Mouse (Mus musculus): ENCODE measurements around the gene Arhgef9. TPM values are rescaled to one million over a fixed set of nuclear protein-coding genes. Genes with fewer than 3 reads are reported as not detected.

Arhgef9 gene
- 13.3 TPM for polyA plus RNA-seq (2014; fragmentation: Illumina TruSeq; extraction: RNeasy Lipid Tissue Mini Kit (QIAGEN cat#74804); ENCODE audit: low read depth, low replicate concordance)

DNA sequence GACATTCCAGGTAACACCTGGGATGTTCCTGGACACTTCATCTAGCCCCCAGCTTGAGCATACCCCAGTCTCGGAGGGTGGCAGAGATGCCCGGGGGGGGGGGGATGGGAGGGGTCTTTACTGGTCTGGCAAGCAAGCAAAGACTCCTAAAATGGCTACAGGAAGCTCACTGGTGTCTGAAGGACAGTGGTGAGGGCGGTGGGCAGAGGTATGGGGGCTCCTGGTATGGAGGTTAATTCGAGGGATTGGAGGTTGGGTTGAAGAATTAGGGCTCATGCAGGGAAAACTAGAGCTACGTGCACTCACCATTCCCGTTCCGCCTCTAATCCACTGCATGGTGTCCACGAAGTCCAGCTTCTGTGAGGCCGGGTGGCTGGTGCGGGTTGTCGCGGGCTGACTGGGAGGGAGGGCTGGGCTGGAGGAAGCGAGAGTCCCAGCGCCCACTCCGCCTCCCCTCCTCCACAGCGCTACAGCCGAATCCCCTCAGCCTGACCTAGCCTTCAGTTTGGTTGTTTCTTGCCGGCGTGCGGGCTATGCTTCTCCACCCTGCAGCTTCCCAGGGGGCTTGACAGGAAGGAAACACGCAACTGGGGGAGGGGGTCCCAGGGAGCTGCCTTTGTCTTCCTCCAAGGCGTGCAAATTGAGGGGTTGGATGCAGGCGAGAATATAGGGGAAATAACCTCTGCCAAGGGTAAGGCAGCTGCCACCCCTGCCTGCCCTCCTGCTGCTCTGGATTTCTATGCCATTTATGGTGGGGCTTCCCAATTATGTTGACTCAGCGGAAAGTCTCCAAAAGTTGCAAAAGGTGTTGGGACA is at the start of gene Arhgef9:
TSS of gene Arhgef9 (minus strand) at position 753 of the 816 bp plus-strand sequence.

DNA sequence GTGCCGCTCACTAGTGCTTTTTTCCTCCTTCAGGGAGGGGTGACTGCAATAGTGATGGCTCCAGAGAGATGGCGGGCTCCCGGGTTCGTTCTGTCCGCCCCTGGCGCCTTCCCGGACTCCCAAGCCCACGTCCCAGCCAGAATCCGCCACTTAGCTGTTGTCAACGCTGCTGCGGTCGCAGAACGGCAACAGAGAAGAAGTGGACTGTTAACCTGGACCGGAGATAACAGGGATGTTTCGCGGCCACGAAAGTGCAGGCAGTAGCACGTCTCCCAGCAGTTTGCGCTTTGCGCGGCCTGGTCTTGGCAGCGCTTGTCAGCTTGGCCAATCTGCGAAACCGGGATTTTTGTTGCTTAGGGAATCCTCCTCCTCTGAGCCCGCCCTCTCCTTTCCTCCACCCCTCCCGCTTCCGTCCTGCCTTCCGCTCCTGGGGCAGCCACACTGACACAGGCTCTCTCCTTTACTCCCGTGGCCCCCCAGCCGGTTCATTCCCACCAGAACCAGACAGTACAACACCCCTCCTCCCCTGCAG is 170.2 kb downstream of the Arhgef9 start, which contains the start of gene Spin4:
TSS of gene Spin4 (minus strand) at position 322 of the 532 bp plus-strand sequence.

Other genes with a start within 250 kb of the Arhgef9 start
- gene Spin4, start 170.2 kb downstream of the Arhgef9 start, polyA plus RNA-seq (2014; fragmentation: Illumina TruSeq; extraction: RNeasy Lipid Tissue Mini Kit (QIAGEN cat#74804); ENCODE audit: low read depth, low replicate concordance): 0.81 TPM
- 2.6 TPM for gene Amer1, start 248.0 kb upstream of the Arhgef9 start, polyA plus RNA-seq (2014; fragmentation: Illumina TruSeq; extraction: RNeasy Lipid Tissue Mini Kit (QIAGEN cat#74804); ENCODE audit: low read depth, low replicate concordance)

Measured in heart, adult 10 weeks (tissue).